Mouse (Mus musculus) forebrain, embryonic 12.5 days (tissue): ENCODE results near the gene Astn2. TPM values are rescaled to one million over a fixed set of nuclear protein-coding genes. Genes with fewer than 3 reads are reported as not detected.
A peak's percentile ranks its signal among the peaks of the same experiment; 100 is the strongest.

ENCODE experiments used
- ATAC-seq: fragments of 200-750 bp; cut with Nextera tagmentation; 2 replicates; pipeline ENCODE4 v1.8.0; 2017; ENCODE audit warnings: moderate TSS enrichment; ENCODE audit not compliant: low FRiP score
- H3K27ac ChIP-seq: fragments of 300-500 bp; sonication (generic); 2 replicates; pipeline ENCODE4 v1.5.1; 2016; ENCODE audit warnings: mild to moderate bottlenecking
- H3K27me3 ChIP-seq: fragments of 300-500 bp; sonication (generic); 2 replicates; pipeline ENCODE4 v1.6.1; 2016; ENCODE audit warnings: mild to moderate bottlenecking
- H3K36me3 ChIP-seq: fragments of 300-500 bp; sonication (generic); replicated peaks from 2 replicates; pipeline ENCODE4 v1.6.1; 2016; ENCODE audit warnings: mild to moderate bottlenecking
- H3K4me1 ChIP-seq: fragments of 300-500 bp; sonication (generic); 2 replicates; pipeline ENCODE4 v1.6.1; 2016
- H3K4me2 ChIP-seq: fragments of 300-500 bp; sonication (generic); 2 replicates; pipeline ENCODE4 v1.6.1; 2016; ENCODE audit warnings: mild to moderate bottlenecking, moderate library complexity
- H3K4me3 ChIP-seq: fragments of 300-500 bp; sonication (generic); replicated peaks from 2 replicates; pipeline ENCODE4 v1.5.1; 2016; ENCODE audit warnings: mild to moderate bottlenecking
- H3K9ac ChIP-seq: fragments of 300-500 bp; sonication (generic); 2 replicates; pipeline ENCODE4 v1.6.1; 2016; ENCODE audit warnings: mild to moderate bottlenecking
- H3K9me3 ChIP-seq: fragments of 300-500 bp; sonication (generic); 2 replicates; pipeline ENCODE4 v1.6.1; 2016
- WGBS: fragments of 180-500 bp; shearing (Covaris S2); methylation state at CpG from one replicate; pipeline ENCODE4 v1.1.7; 2016; 5-methylcytosine and 5-hydroxymethylcytosine counted together
- polyA plus RNA-seq: library from polyadenylated mRNA; unstranded; fragments of >200 nt; fragmentation: Nextera tagmentation; extraction: Ambion mirVana; gene quantifications from 2 replicates; pipeline ENCODE4 v1.2.1, GENCODE M21; 2016

Astn2 gene
- polyA plus RNA-seq, 1 experiment from 2014 or later, result 1.9 TPM

DNA sequence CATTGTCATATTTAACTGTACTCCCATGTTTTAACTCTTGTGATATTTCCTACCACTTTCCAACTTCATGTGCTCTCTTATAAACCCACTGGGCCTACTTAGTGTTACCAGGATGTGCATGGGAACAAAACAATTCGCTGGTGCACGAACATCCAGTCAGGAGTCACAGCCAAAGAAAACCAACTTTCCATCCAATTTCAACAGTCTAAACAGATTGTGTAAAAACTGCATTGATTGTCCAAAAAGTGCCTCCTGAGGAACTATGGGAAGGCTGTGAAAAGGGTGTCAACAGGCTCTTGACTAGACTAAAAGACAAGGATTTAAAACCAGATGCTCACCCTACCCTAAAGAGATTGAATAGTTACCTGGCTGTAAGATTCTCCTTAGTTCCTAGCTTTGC is 458.4 kb downstream of the Astn2 start:
- WGBS, result 90% methylated on average over 2 of the region's 2 CpGs
- Histone ChIP-seq H3K4me2 (no peak overlapping the region), H3K9me3 (no peaks in the 10 kb centered on the region), H3K36me3 (no peaks in the 10 kb centered on the region), H3K9ac (no peak overlapping the region), H3K27ac (no peak overlapping the region), H3K27me3 (no peaks in the 10 kb centered on the region), H3K4me3 (no peak overlapping the region), H3K4me1 (no peaks in the 10 kb centered on the region)
- no peak for ATAC-seq

DNA sequence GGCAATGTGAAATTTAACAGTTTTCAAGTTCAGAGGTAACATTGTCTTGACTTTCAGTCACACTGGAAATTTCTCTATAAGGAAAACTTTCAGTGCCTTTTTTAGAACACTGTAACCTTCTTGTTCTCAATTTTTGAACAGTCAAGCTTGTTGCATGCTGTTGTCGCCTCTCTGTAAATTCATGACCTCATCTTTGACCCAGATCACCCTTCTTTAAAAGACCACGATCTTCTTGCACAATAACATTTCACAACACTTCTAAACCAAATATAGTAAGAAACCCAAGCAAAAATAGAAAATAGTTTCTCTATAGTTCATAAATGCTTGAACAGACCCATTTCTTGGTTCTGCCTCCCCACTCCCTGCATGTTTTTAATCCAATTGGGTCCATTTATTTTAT is 473.5 kb downstream of the Astn2 start:
- Histone ChIP-seq H3K4me2 (no peak overlapping the region), H3K4me1 (peaks cover 4% of the 10 kb centered on the region; the same call in 1 of the 2 replicates), H3K36me3 (no peaks in the 10 kb centered on the region), H3K27ac (no peak overlapping the region), H3K4me3 (no peak overlapping the region), H3K9ac (no peak overlapping the region), H3K27me3 (no peaks in the 10 kb centered on the region), H3K9me3 (no peaks in the 10 kb centered on the region)
- 86% methylated on average over 2 of the region's 2 CpGs for WGBS
- no peak for ATAC-seq

- WGBS, result 48% methylated on average over 1 of the region's 1 CpGs
- Histone ChIP-seq H3K4me1 (peaks cover 6% of the 10 kb centered on the region), H3K36me3 (no peaks in the 10 kb centered on the region), H3K9ac (no peak overlapping the region), H3K9me3 (no peaks in the 10 kb centered on the region), H3K4me2 (no peak overlapping the region), H3K27me3 (0 out of 2 replicates have a peak, but pooled peaks cover 6% of the 10 kb centered on the region), H3K27ac (no peak overlapping the region), H3K4me3 (no peak overlapping the region)
- no peak for ATAC-seq
Measured at GRCm38 (mm10) chr4:65920294-65920693, 484.1 kb downstream of the Astn2 start.

DNA sequence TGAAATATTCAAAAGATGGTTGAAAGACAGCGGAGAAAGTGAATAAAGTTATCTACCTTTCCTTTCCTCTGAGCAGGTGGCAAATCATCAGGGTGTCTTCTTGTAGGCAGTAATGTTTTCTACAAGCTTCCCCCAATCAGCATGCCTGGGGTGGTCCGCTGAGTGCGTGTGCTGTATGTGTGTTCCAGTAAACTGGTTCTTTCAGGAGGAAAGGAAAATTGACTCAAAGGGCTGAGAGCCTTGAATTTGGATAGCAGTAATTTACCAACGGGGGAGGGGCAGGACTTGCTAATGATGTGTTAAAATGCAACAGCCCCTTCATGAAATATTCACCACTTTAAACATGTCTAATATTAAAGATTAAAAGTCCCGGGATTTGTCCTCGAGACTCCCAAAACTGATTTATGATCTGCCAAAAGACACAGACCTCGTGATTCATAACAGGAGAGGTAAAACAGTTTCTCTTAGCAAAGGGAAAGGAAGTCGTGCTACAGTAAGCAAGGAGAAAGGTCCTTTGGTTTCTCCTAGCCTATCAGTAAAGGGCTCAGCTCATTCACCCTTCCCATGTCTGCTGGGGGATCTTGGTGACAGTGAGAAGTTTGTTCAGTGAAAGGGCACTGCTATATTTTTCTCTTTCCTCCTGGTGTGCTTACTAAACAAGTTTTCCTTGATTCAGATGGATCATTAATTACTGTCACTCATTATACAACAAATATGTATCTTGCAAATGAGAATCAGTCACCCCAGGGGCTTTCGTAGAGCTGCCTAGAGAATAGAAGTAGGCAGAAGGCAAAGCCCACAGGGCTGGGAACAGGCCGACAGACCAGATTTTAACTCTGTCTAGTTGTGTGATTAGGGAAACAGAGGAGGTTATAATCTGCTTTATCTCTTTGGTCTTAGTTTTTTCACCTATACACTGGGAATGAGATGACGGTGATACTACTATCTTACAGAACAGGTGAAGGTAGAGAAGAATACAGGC is 488.1 kb downstream of the Astn2 start:
- H3K27me3 ChIP-seq, result 0 out of 2 replicates have a peak, but pooled peaks cover 4% of the 10 kb centered on the region
- 0 out of 2 replicates have a peak, but pooled peaks have one; percentile 41 for ATAC-seq
- WGBS, result 61% methylated on average over 11 of the region's 11 CpGs

GRCm38 (mm10) chr4:65912247-65912942 is 492.0 kb downstream of the Astn2 start:
- H3K4me1 ChIP-seq, result peaks cover 15% of the 10 kb centered on the region
- H3K9ac ChIP-seq, result no peak overlapping the region
- WGBS, result 90% methylated on average over 8 of the region's 8 CpGs
- H3K27me3 ChIP-seq, result no peaks in the 10 kb centered on the region
- no peak overlapping the region for H3K4me3 ChIP-seq
- H3K27ac ChIP-seq, result no peak overlapping the region
- no peak overlapping the region for H3K4me2 ChIP-seq
- no peaks in the 10 kb centered on the region for H3K9me3 ChIP-seq
- no peak for ATAC-seq
- no peaks in the 10 kb centered on the region for H3K36me3 ChIP-seq

More for the DNA sequence above, 488.1 kb downstream of the Astn2 start:
- peaks cover 6% of the 10 kb centered on the region for H3K4me1 ChIP-seq
- no peak overlapping the region for H3K9ac ChIP-seq
- no peaks in the 10 kb centered on the region for H3K9me3 ChIP-seq
- no peak overlapping the region for H3K4me3 ChIP-seq
- no peak overlapping the region for H3K4me2 ChIP-seq
- H3K27ac ChIP-seq, result no peak overlapping the region
- H3K36me3 ChIP-seq, result no peaks in the 10 kb centered on the region

- 29% methylated on average over 7 of the region's 7 CpGs for WGBS
- Histone ChIP-seq H3K4me1 (peaks cover 10% of the 10 kb centered on the region), H3K27me3 (no peaks in the 10 kb centered on the region), H3K36me3 (no peaks in the 10 kb centered on the region), H3K9ac (no peak overlapping the region), H3K9me3 (no peaks in the 10 kb centered on the region), H3K4me3 (no peak overlapping the region), H3K4me2 (no peak overlapping the region), H3K27ac (peak overlapping the region; percentile 47; the same call in 1 of the 2 replicates)
- ATAC-seq, result peak; percentile 39; the same call in 1 of the 2 replicates
Measured at GRCm38 (mm10) chr4:65907660-65908059, 496.8 kb downstream of the Astn2 start.

- no peak for ATAC-seq
- WGBS, result 94% methylated on average over 2 of the region's 2 CpGs
- Histone ChIP-seq H3K9me3 (no peaks in the 10 kb centered on the region), H3K4me2 (no peak overlapping the region), H3K4me1 (peaks cover 10% of the 10 kb centered on the region), H3K4me3 (no peak overlapping the region), H3K9ac (no peak overlapping the region), H3K36me3 (no peaks in the 10 kb centered on the region), H3K27ac (no peak overlapping the region), H3K27me3 (no peaks in the 10 kb centered on the region)
Measured at GRCm38 (mm10) chr4:65904963-65905362, 499.4 kb downstream of the Astn2 start.

- H3K4me3 ChIP-seq, result no peak overlapping the region
- H3K9me3 ChIP-seq, result no peaks in the 10 kb centered on the region
- peaks cover 12% of the 10 kb centered on the region for H3K4me1 ChIP-seq
- 0 out of 2 replicates have a peak overlapping the region, but pooled peaks have one; percentile 20 for H3K27ac ChIP-seq
- H3K4me2 ChIP-seq, result no peak overlapping the region
- ATAC-seq, result peak; percentile 93
- no peaks in the 10 kb centered on the region for H3K36me3 ChIP-seq
- 45% methylated on average over 5 of the region's 5 CpGs for WGBS
- no peak overlapping the region for H3K9ac ChIP-seq
- H3K27me3 ChIP-seq, result no peaks in the 10 kb centered on the region
Measured at GRCm38 (mm10) chr4:65896092-65897027, 508.1 kb downstream of the Astn2 start.

DNA sequence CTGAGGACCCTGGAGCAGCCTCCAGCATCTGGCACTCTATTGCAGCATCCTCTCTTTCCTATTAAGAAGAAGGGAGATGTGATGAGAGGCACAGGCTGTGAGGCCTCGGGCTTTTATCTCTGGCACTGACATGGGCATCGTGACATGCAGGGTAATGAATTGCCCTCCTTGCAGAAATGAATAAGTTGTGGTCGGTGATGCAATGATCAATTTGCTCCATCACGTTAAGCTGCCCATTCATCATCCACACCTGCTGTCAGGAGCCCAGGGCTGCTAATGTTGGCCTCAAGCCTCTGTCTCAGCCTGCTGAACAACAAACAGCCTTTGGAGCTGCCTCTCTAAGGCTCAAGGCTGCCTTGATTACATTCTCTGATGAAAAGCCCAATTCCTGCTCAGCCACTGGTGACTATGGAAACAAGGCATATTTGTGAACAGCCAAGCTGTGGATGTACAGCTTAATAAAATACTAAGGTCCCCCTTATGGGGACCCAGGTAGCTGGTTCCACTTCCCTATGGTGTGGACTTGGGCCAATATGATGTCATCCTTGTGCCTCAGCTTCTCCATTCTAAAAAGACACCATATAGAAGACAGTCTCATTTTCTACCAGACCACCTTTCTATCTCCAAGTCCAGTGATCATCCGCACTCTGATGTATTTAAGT is 515.9 kb downstream of the Astn2 start:
- Histone ChIP-seq H3K4me2 (no peak overlapping the region), H3K9ac (no peak overlapping the region), H3K4me1 (peaks cover 10% of the 10 kb centered on the region), H3K9me3 (no peaks in the 10 kb centered on the region), H3K36me3 (no peaks in the 10 kb centered on the region), H3K4me3 (no peak overlapping the region), H3K27ac (peak overlapping the region; percentile 53; the same call in 1 of the 2 replicates), H3K27me3 (no peaks in the 10 kb centered on the region)
- ATAC-seq, result peak; percentile 90
- WGBS, result 25% methylated on average over 5 of the region's 5 CpGs

- H3K27me3 ChIP-seq, result no peaks in the 10 kb centered on the region
- H3K9ac ChIP-seq, result no peak overlapping the region
- no peak overlapping the region for H3K27ac ChIP-seq
- no peak overlapping the region for H3K4me3 ChIP-seq
- H3K36me3 ChIP-seq, result no peaks in the 10 kb centered on the region
- no peaks in the 10 kb centered on the region for H3K9me3 ChIP-seq
- peaks cover 10% of the 10 kb centered on the region for H3K4me1 ChIP-seq
- 84% methylated on average over 1 of the region's 1 CpGs for WGBS
- no peak overlapping the region for H3K4me2 ChIP-seq
- ATAC-seq, result no peak
Measured at GRCm38 (mm10) chr4:65886862-65887261, 517.5 kb downstream of the Astn2 start.

DNA sequence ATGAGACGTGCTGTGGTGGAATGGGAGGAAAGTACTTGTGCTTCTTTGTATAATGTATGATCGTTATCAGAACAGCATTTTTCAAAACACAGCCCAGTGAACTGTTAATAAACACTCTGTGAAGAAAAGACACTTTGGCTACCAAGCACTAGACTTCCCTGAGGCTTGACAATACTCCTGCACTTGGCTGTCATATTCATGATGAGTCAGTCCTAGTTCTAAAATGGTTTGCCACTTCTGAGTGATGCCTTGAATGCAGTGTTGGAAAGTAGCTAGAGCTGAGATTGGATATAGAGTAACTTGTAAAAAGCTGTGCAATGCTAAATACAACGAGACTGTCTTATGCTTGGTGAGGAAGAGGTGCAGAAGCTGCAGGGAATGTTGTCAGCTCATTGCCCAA is 518.5 kb downstream of the Astn2 start:
- Histone ChIP-seq H3K9me3 (no peaks in the 10 kb centered on the region), H3K27me3 (no peaks in the 10 kb centered on the region), H3K4me3 (no peak overlapping the region), H3K27ac (no peak overlapping the region), H3K9ac (no peak overlapping the region), H3K36me3 (no peaks in the 10 kb centered on the region), H3K4me1 (peaks cover 10% of the 10 kb centered on the region), H3K4me2 (no peak overlapping the region)
- no peak for ATAC-seq
- WGBS, result 71% methylated on average over 3 of the region's 3 CpGs
